Mouse (Mus musculus) stomach, postnatal 0 days (tissue): ENCODE measurements around the gene Gm10073. TPM values are rescaled to one million over a fixed set of nuclear protein-coding genes. Genes with fewer than 3 reads are reported as not detected.
"Not testable (repeated sequence)": the region's sequence is repeated elsewhere in the genome, so short reads cannot be mapped to it uniquely, and the experiment has no call there.

Source experiments
- ATAC-seq: fragments of 200-750 bp; cut with Nextera tagmentation; 2 replicates; pipeline ENCODE4 v1.8.0; 2017; ENCODE audit not compliant: low FRiP score, low TSS enrichment
- DNase-seq: peaks from one replicate; pipeline ENCODE4 v3.0.0-alpha.2; 2016; ENCODE audit warnings: low spot score
- H3K27ac ChIP-seq: fragments of 300-500 bp; sonication (generic); replicated peaks from 2 replicates; pipeline ENCODE4 v1.5.1; 2014; ENCODE audit warnings: mild to moderate bottlenecking, control low read depth
- H3K27me3 ChIP-seq: fragments of 300-500 bp; sonication (generic); 2 replicates; pipeline ENCODE4 v1.6.1; 2014; ENCODE audit warnings: low read length; ENCODE audit not compliant: control insufficient read depth, insufficient read depth
- H3K36me3 ChIP-seq: fragments of 300-500 bp; sonication (generic); 2 replicates; pipeline ENCODE4 v1.6.1; 2014; ENCODE audit warnings: low read length, mixed read lengths; ENCODE audit not compliant: control insufficient read depth, insufficient read depth
- H3K4me1 ChIP-seq: fragments of 300-500 bp; sonication (generic); replicated peaks from 2 replicates; pipeline ENCODE4 v1.6.1; 2014; ENCODE audit warnings: antibody characterized with exemption; ENCODE audit not compliant: control insufficient read depth, insufficient read depth
- H3K4me2 ChIP-seq: fragments of 300-500 bp; sonication (generic); replicated peaks from 2 replicates; pipeline ENCODE4 v1.6.1; 2014; ENCODE audit warnings: low read depth, mild to moderate bottlenecking, control low read depth, moderate library complexity
- H3K4me3 ChIP-seq: fragments of 300-500 bp; sonication (generic); 2 replicates; pipeline ENCODE4 v1.5.1; 2014; ENCODE audit warnings: low read depth, low read length, control low read depth
- H3K9ac ChIP-seq: fragments of 300-500 bp; sonication (generic); 2 replicates; pipeline ENCODE4 v1.6.1; 2014; ENCODE audit warnings: mild to moderate bottlenecking, low read length, control low read depth, mixed read lengths
- H3K9me3 ChIP-seq: fragments of 300-500 bp; sonication (generic); 2 replicates; pipeline ENCODE4 v1.6.1; 2016; ENCODE audit warnings: low read length; ENCODE audit not compliant: control insufficient read depth
- CTCF ChIP-seq: IDR thresholded peaks from 2 replicates; pipeline ENCODE4 v1.5.1; 2016; ENCODE audit warnings: antibody characterized with exemption, low read depth, mild to moderate bottlenecking, moderate library complexity
- EP300 ChIP-seq: optimal IDR thresholded peaks from 2 replicates; pipeline ENCODE3; 2016; ENCODE audit warnings: antibody characterized with exemption
- WGBS: fragments of 180-500 bp; shearing (Covaris S2); extraction: QIAGEN DNeasy Blood & Tissue Kit; methylation state at CpG from one replicate; pipeline ENCODE4 v1.1.7; 2014; 5-methylcytosine and 5-hydroxymethylcytosine counted together
- polyA plus RNA-seq: library from polyadenylated mRNA; unstranded; fragments of >200 nt; fragmentation: Nextera tagmentation; extraction: Ambion mirVana; gene quantifications from 2 replicates; pipeline ENCODE4 v1.2.1, GENCODE M21; 2015

Gm10073 gene
- polyA plus RNA-seq: 13.8 and 14.2 TPM in 2 replicates

DNA sequence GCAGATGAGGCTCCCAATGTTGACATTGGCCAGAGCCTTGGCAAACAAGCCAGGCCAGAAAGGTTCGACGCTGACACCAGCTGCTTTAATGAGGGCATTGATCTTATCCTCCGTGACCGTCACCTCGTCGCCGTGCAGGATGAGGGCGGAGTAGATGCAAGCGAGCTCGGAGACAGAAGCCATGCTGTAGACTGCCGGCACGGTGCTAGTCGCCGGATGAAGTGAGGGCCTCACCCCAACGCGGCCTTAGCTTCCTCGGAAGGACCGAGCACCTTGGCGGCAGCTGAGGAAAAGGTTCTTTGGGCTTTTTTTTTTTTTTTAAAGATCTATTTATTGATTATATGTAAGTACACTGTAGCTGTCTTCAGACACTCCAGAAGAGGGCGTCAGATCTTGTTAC, at the start of gene Gm10073:
Gm10073 (minus strand) TSS at position 294 of the 400 bp plus-strand sequence.
- H3K9ac ChIP-seq, H3K27me3 ChIP-seq, DNase-seq, H3K36me3 ChIP-seq, ATAC-seq, H3K9me3 ChIP-seq, H3K4me3 ChIP-seq, H3K4me1 ChIP-seq, H3K4me2 ChIP-seq: not testable (repeated sequence)
- H3K27ac ChIP-seq: peak within 1 kb of the TSS; percentile 65
- WGBS: 33% methylated on average over 19 of the region's 20 CpGs

DNA sequence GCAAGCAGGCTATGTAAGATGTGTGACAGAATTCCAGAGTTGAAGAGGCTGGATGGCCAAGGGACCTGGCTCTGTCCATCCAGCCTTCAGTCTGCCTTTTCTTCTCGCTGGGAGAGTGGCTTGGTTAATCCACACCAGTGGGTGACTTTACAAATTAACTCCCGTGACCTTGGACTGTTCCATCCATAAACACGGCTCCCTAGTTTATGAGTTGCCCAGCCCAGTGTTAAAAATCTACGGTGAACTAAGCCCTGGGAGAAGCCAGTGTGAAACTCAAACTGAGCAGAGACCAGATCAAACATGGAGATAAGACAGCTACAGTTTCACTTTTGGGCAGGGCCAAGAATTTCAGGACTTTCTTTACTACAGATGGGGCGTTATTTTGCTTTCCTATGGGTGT, 49.8 kb upstream of the Gm10073 start:
- Histone ChIP-seq H3K4me1 (no peaks in the 10 kb centered on the region; the same call in 1 of the 2 replicates), H3K4me3 (no peak overlapping the region), H3K9me3 (no peaks in the 10 kb centered on the region), H3K9ac (no peak overlapping the region), H3K27ac (peak overlapping the region; percentile 82), H3K27me3 (no peaks in the 10 kb centered on the region), H3K36me3 (no peaks in the 10 kb centered on the region), H3K4me2 (no peak overlapping the region)
- ATAC-seq (no peak), DNase-seq (no peak)
- 26% methylated on average over 5 of the region's 5 CpGs for WGBS
- TF ChIP-seq CTCF: no peak
- no peak for TF ChIP-seq EP300

DNA sequence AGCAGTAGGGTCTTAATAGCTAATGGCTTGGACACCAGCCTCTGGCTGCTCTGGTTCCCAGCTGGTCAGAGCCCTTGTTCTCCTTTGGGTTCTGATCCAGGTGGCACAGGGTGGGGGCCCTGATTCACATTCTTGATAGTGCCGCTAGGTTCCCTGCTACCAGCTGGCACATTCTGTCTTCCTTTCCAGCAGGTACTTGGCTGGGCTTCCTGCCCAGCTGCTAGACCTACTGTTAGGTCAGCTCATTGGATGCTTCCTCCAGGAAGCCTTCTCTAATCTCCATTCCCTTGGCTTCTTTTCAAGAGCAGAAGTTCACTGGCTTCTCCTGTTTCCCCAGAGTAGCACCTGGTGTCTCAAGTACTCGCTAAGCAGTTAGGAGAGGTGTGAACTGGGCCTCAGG, 47.2 kb upstream of the Gm10073 start:
- Histone ChIP-seq H3K4me1 (no peaks in the 10 kb centered on the region; the same call in 1 of the 2 replicates), H3K4me3 (no peak overlapping the region), H3K27ac (peak overlapping the region; percentile 86), H3K9me3 (no peaks in the 10 kb centered on the region), H3K27me3 (no peaks in the 10 kb centered on the region), H3K4me2 (no peak overlapping the region), H3K9ac (no peak overlapping the region), H3K36me3 (no peaks in the 10 kb centered on the region)
- no peak for DNase-seq
- no peak for ATAC-seq
- TF ChIP-seq EP300 (no peak), CTCF (no peak)
- 69% methylated on average over 2 of the region's 2 CpGs for WGBS

DNA sequence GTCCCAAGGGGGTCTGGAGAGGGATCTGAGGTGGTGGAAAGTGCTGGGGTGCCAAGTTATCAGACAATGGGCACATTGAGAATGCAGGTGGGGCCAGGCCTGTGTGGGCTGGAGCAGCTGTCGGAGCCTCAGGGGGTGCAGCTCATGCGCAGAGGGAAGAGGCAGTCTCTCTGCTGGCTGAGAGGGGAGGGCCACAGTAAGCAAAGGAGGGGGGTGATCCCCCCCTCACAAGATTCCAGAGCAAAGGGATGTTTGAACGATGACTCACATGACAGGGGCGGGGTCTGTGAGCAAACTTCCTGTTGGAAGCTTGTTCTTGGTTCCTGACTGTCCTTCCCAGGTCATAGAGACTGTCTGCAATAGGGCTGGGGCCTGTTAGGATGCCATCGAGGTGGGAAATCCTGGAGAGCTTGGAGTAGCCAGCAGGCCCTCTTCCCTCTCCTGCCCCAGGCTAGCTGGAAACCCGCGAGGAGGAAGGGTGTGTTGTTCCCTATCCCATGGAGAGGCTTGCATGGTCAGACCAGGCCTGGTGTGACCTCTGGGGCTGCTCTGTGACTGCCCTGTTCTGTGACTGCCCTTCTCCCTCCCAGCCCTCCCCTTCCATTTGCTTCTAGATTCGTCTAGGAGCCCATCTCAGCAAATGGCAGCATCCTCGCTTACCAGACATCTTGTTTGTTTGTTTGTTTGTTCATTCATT, 46.4 kb upstream of the Gm10073 start:
- no peak for TF ChIP-seq CTCF
- TF ChIP-seq EP300: no peak
- peak overlapping the region; percentile 25; the same call in 1 of the 2 replicates for H3K4me2 ChIP-seq
- no peak overlapping the region for H3K4me3 ChIP-seq
- H3K27me3 ChIP-seq: no peaks in the 10 kb centered on the region
- H3K9me3 ChIP-seq: no peaks in the 10 kb centered on the region
- peak; percentile 90 for DNase-seq
- no peaks in the 10 kb centered on the region for H3K36me3 ChIP-seq
- H3K27ac ChIP-seq: peak overlapping the region; percentile 86
- H3K4me1 ChIP-seq: no peaks in the 10 kb centered on the region; the same call in 1 of the 2 replicates
- ATAC-seq: peak; percentile 72
- H3K9ac ChIP-seq: peak overlapping the region; percentile 13; the same call in 1 of the 2 replicates
- WGBS: 31% methylated on average over 9 of the region's 9 CpGs

DNA sequence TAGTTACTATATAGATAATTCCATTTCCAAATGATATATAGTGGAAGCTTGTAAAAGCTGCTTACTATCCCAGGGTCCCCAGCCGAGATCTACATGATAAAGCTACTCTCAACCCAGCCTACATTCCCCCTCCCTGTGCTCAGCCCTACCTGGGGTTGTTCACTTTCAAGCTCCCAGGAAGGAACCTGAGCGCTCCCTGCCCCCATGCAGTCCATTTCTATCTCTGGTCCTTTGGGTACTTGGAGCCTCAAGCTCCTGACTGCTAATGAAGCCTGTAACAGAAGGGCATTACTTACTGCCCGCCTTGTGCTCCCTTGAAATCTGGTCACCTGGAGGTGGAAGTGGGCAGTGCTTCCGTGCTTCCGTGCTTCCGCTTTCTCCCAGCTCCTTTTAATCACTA, 45.1 kb upstream of the Gm10073 start:
- no peaks in the 10 kb centered on the region for H3K27me3 ChIP-seq
- H3K27ac ChIP-seq: peak overlapping the region; percentile 86
- ATAC-seq (no peak), DNase-seq (no peak)
- 54% methylated on average over 6 of the region's 6 CpGs for WGBS
- no peak overlapping the region for H3K4me3 ChIP-seq
- no peaks in the 10 kb centered on the region for H3K9me3 ChIP-seq
- H3K4me2 ChIP-seq: no peak overlapping the region
- TF ChIP-seq CTCF (peak; percentile 47), EP300 (no peak)
- H3K9ac ChIP-seq: no peak overlapping the region
- no peaks in the 10 kb centered on the region; the same call in 1 of the 2 replicates for H3K4me1 ChIP-seq
- H3K36me3 ChIP-seq: no peaks in the 10 kb centered on the region

DNA sequence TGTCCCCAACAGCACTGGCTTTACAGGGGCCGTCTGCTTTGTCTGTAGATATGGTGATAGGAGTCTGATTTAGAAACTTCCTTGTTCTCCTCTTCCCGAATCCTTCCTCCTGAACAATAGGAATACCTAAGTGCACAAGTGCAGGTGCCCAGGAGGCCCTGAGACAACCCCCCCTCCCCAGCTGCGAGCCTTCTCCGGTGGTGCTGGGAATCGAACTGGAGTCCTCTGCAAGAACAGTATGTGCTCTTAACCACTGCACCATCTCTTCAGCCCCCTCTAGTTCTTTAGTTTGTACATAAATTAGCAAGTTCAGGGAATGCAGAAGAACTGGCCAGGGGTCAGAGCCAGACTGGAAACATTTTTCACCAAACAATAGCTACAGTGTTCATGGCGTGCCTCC, 44.6 kb upstream of the Gm10073 start:
- TF ChIP-seq CTCF (no peak), EP300 (no peak)
- DNase-seq: no peak
- Histone ChIP-seq H3K9ac (no peak overlapping the region), H3K27me3 (no peaks in the 10 kb centered on the region), H3K4me3 (no peak overlapping the region), H3K27ac (peak overlapping the region; percentile 85), H3K4me2 (no peak overlapping the region), H3K4me1 (no peaks in the 10 kb centered on the region; the same call in 1 of the 2 replicates), H3K9me3 (no peaks in the 10 kb centered on the region), H3K36me3 (no peaks in the 10 kb centered on the region)
- WGBS: 76% methylated on average over 6 of the region's 6 CpGs
- ATAC-seq: no peak
